Mouse (Mus musculus) liver, embryonic 14.5 days (tissue): ENCODE measurements around the gene Robo3.

ENCODE experiments used
- CTCF ChIP-seq: IDR thresholded peaks from 2 replicates; pipeline ENCODE4 v1.5.1; 2016; ENCODE audit warnings: antibody characterized with exemption, low read depth, control low read depth
- EP300 ChIP-seq: IDR thresholded peaks from 2 replicates; pipeline ENCODE4 v1.6.1; 2016; ENCODE audit warnings: antibody characterized with exemption, low read depth

GRCm38 (mm10) chr9:37454011-37454492 is 21.0 kb upstream of the Robo3 start:
- no peak for TF ChIP-seq CTCF
- no peak for TF ChIP-seq EP300
